Mouse (Mus musculus) heart, postnatal 0 days (tissue): ENCODE measurements at regions not wholly inside any gene's neighbourhood (a gene's known extent, or its start where the extent isn't known, plus 50 kb on each side); places are given as distances from the start of the nearest gene placed in this dataset.
A peak's percentile ranks its signal among the peaks of the same experiment; 100 is the strongest.

Experiments used
- CTCF ChIP-seq: IDR thresholded peaks from 2 replicates; pipeline ENCODE4 v1.5.1; 2016; ENCODE audit warnings: antibody characterized with exemption, control low read depth, low read depth
- EP300 ChIP-seq: IDR thresholded peaks from 2 replicates; pipeline ENCODE4 v1.6.1; 2016; ENCODE audit warnings: antibody characterized with exemption, low read depth

- TF ChIP-seq CTCF (peak; percentile 31), EP300 (no peak)
Measured at GRCm38 (mm10) chr4:55292277-55292676, 57.6 kb upstream of the Rad23b start.
